Mouse (Mus musculus): ENCODE results near the gene Efhb. TPM values are rescaled to one million over a fixed set of nuclear protein-coding genes. Genes with fewer than 3 reads are reported as not detected.

Gene Efhb
- polyA plus RNA-seq (2015; fragmentation: Nextera tagmentation; extraction: Ambion mirVana) = 0.56 and 0.66 TPM in 2 replicates

- H3K4me1 ChIP-seq = peaks cover 11% of the 10 kb centered on the region
- peak within 1 kb of the TSS; percentile 44 for H3K4me3 ChIP-seq (replicated peaks)
- H3K4me2 ChIP-seq = peak within 1 kb of the TSS; percentile 75
- H3K27ac ChIP-seq (replicated peaks) = no peak within 1 kb of the TSS
- WGBS = 20% methylated on average over 26 of the region's 26 CpGs
- peak; percentile 97 for ATAC-seq (ENCODE audit: low FRiP score)
- H3K9ac ChIP-seq (replicated peaks) = peak within 1 kb of the TSS; percentile 40
- no peaks in the 10 kb centered on the region for H3K9me3 ChIP-seq (replicated peaks)
- H3K27me3 ChIP-seq (replicated peaks) = no peaks in the 10 kb centered on the region
- H3K36me3 ChIP-seq = no peaks in the 10 kb centered on the region
Measured at GRCm38 (mm10) chr17:53462603-53463495, at the start of gene Efhb. Efhb (minus strand) TSS chr17:53463321.

GRCm38 (mm10) chr17:53512311-53512951 lies 49.3 kb upstream of the Efhb start:
- ATAC-seq (ENCODE audit: low FRiP score) = peak; percentile 53; the same call in 1 of the 2 replicates
- Histone ChIP-seq H3K27ac (replicated peaks) (no peak overlapping the region), H3K4me2 (no peak overlapping the region), H3K9ac (replicated peaks) (no peak overlapping the region), H3K36me3 (peaks cover 12% of the 10 kb centered on the region; the same call in 1 of the 2 replicates), H3K4me1 (no peaks in the 10 kb centered on the region), H3K4me3 (replicated peaks) (no peak overlapping the region), H3K27me3 (replicated peaks) (no peaks in the 10 kb centered on the region), H3K9me3 (replicated peaks) (no peaks in the 10 kb centered on the region)
- WGBS = 85% methylated on average over 2 of the region's 2 CpGs

- WGBS = 99% methylated on average over 2 of the region's 2 CpGs
- no peak for ATAC-seq (ENCODE audit: low FRiP score)
- peaks cover 49% of the 10 kb centered on the region for H3K36me3 ChIP-seq
- no peak overlapping the region for H3K27ac ChIP-seq (replicated peaks)
- H3K9me3 ChIP-seq (replicated peaks) = no peaks in the 10 kb centered on the region
- no peaks in the 10 kb centered on the region for H3K4me1 ChIP-seq
- no peaks in the 10 kb centered on the region for H3K27me3 ChIP-seq (replicated peaks)
- H3K4me2 ChIP-seq = no peak overlapping the region
- no peak overlapping the region for H3K9ac ChIP-seq (replicated peaks)
- H3K4me3 ChIP-seq (replicated peaks) = no peak overlapping the region
Measured at GRCm38 (mm10) chr17:53502966-53503365, 39.8 kb upstream of the Efhb start.

GRCm38 (mm10) chr17:53489007-53489378 lies 25.9 kb upstream of the Efhb start:
- Histone ChIP-seq H3K27ac (replicated peaks) (no peak overlapping the region), H3K4me1 (no peaks in the 10 kb centered on the region), H3K9ac (replicated peaks) (no peak overlapping the region), H3K9me3 (replicated peaks) (no peaks in the 10 kb centered on the region), H3K4me2 (no peak overlapping the region), H3K27me3 (replicated peaks) (no peaks in the 10 kb centered on the region), H3K36me3 (peaks cover 24% of the 10 kb centered on the region), H3K4me3 (replicated peaks) (no peak overlapping the region)
- WGBS = 95% methylated on average over 1 of the region's 1 CpGs
- ATAC-seq (ENCODE audit: low FRiP score) = no peak

- Histone ChIP-seq H3K4me2 (no peak overlapping the region), H3K4me3 (replicated peaks) (no peak overlapping the region), H3K9ac (replicated peaks) (no peak overlapping the region), H3K4me1 (no peaks in the 10 kb centered on the region), H3K27me3 (replicated peaks) (no peaks in the 10 kb centered on the region), H3K27ac (replicated peaks) (no peak overlapping the region), H3K36me3 (peaks cover 24% of the 10 kb centered on the region), H3K9me3 (replicated peaks) (no peaks in the 10 kb centered on the region)
- no peak for ATAC-seq (ENCODE audit: low FRiP score)
- WGBS = 94% methylated on average over 4 of the region's 4 CpGs
Measured at GRCm38 (mm10) chr17:53488291-53489006, 25.3 kb upstream of the Efhb start.

- Histone ChIP-seq H3K9ac (replicated peaks) (peak overlapping the region; percentile 99), H3K4me3 (replicated peaks) (peak overlapping the region; percentile 93), H3K27me3 (replicated peaks) (no peaks in the 10 kb centered on the region), H3K4me1 (peaks cover 27% of the 10 kb centered on the region), H3K27ac (replicated peaks) (no peak overlapping the region), H3K9me3 (replicated peaks) (no peaks in the 10 kb centered on the region), H3K4me2 (peak overlapping the region; percentile 80), H3K36me3 (peaks cover 7% of the 10 kb centered on the region)
- ATAC-seq (ENCODE audit: low FRiP score) = no peak
- 55% methylated on average over 7 of the region's 7 CpGs for WGBS
Measured at GRCm38 (mm10) chr17:53480433-53480832, 17.3 kb upstream of the Efhb start.

GRCm38 (mm10) chr17:53479604-53480041 lies 16.5 kb upstream of the Efhb start:
- Histone ChIP-seq H3K4me3 (replicated peaks) (peak overlapping the region; percentile 93), H3K36me3 (peaks cover 6% of the 10 kb centered on the region), H3K9me3 (replicated peaks) (no peaks in the 10 kb centered on the region), H3K4me1 (peaks cover 27% of the 10 kb centered on the region), H3K9ac (replicated peaks) (peak overlapping the region; percentile 99), H3K4me2 (peak overlapping the region; percentile 80), H3K27ac (replicated peaks) (peak overlapping the region; percentile 97), H3K27me3 (replicated peaks) (no peaks in the 10 kb centered on the region)
- WGBS = under 1% methylated on average over 33 of the region's 33 CpGs
- peak; percentile 1; the same call in 1 of the 2 replicates for ATAC-seq (ENCODE audit: low FRiP score)

- peak; percentile 98 for ATAC-seq (ENCODE audit: low FRiP score)
- Histone ChIP-seq H3K9me3 (replicated peaks) (no peaks in the 10 kb centered on the region), H3K27ac (replicated peaks) (peak within 1 kb of the TSS; percentile 97), H3K27me3 (replicated peaks) (no peaks in the 10 kb centered on the region), H3K9ac (replicated peaks) (peak within 1 kb of the TSS; percentile 99), H3K36me3 (no peaks in the 10 kb centered on the region), H3K4me3 (replicated peaks) (peak within 1 kb of the TSS; percentile 93), H3K4me1 (peaks cover 27% of the 10 kb centered on the region), H3K4me2 (peak within 1 kb of the TSS; percentile 80)
- 1% methylated on average over 73 of the region's 82 CpGs for WGBS
Measured at GRCm38 (mm10) chr17:53478858-53479603, 15.9 kb upstream of the Efhb start, which contains the start of gene Rab5a. Rab5a (plus strand) TSS chr17:53479234.

- Histone ChIP-seq H3K4me2 (peak overlapping the region; percentile 58), H3K27ac (replicated peaks) (peak overlapping the region; percentile 97), H3K4me1 (peaks cover 27% of the 10 kb centered on the region), H3K27me3 (replicated peaks) (no peaks in the 10 kb centered on the region), H3K36me3 (no peaks in the 10 kb centered on the region), H3K9ac (replicated peaks) (peak overlapping the region; percentile 67), H3K9me3 (replicated peaks) (no peaks in the 10 kb centered on the region), H3K4me3 (replicated peaks) (peak overlapping the region; percentile 93)
- 7% methylated on average over 15 of the region's 15 CpGs for WGBS
- ATAC-seq (ENCODE audit: low FRiP score) = no peak
Measured at GRCm38 (mm10) chr17:53478066-53478857, 15.1 kb upstream of the Efhb start.

- Histone ChIP-seq H3K4me1 (0 out of 2 replicates have a peak, but pooled peaks cover under 1% of the 10 kb centered on the region), H3K9ac (replicated peaks) (no peak overlapping the region), H3K4me2 (no peak overlapping the region), H3K4me3 (replicated peaks) (no peak overlapping the region), H3K36me3 (no peaks in the 10 kb centered on the region), H3K9me3 (replicated peaks) (no peaks in the 10 kb centered on the region), H3K27me3 (replicated peaks) (no peaks in the 10 kb centered on the region), H3K27ac (replicated peaks) (no peak overlapping the region)
- no peak for ATAC-seq (ENCODE audit: low FRiP score)
Measured at GRCm38 (mm10) chr17:53468697-53469096, 5.6 kb upstream of the Efhb start.

Measured in neural tube, embryonic 15.5 days (tissue).